Mouse (Mus musculus) heart, embryonic 12.5 days (tissue): ENCODE measurements at regions not wholly inside any gene's neighbourhood (a gene's known extent, or its start where the extent isn't known, plus 50 kb on each side); places are given as distances from the start of the nearest gene placed in this dataset.
"Not testable (repeated sequence)": the region's sequence is repeated elsewhere in the genome, so short reads cannot be mapped to it uniquely, and the experiment has no call there.

ENCODE experiments used
- ATAC-seq: fragments of 200-750 bp; cut with Nextera tagmentation; 2 replicates; pipeline ENCODE4 v1.8.0; 2017; ENCODE audit warnings: moderate TSS enrichment, moderate library complexity; ENCODE audit not compliant: insufficient number of reproducible peaks, low FRiP score
- H3K27ac ChIP-seq: fragments of 300-500 bp; sonication (generic); 2 replicates; pipeline ENCODE4 v1.5.1; 2016; ENCODE audit warnings: mild to moderate bottlenecking, moderate library complexity; ENCODE audit not compliant: poor library complexity, severe bottlenecking
- H3K27me3 ChIP-seq: fragments of 300-500 bp; sonication (generic); replicated peaks from 2 replicates; pipeline ENCODE4 v1.6.1; 2016; ENCODE audit warnings: mild to moderate bottlenecking, moderate library complexity
- H3K36me3 ChIP-seq: fragments of 300-500 bp; sonication (generic); 2 replicates; pipeline ENCODE4 v1.6.1; 2016; ENCODE audit warnings: mild to moderate bottlenecking, moderate library complexity
- H3K4me1 ChIP-seq: fragments of 300-500 bp; sonication (generic); replicated peaks from 2 replicates; pipeline ENCODE4 v1.6.1; 2016; ENCODE audit warnings: mild to moderate bottlenecking
- H3K4me2 ChIP-seq: fragments of 300-500 bp; sonication (generic); 2 replicates; pipeline ENCODE4 v1.6.1; 2016; ENCODE audit warnings: mild to moderate bottlenecking, moderate library complexity
- H3K4me3 ChIP-seq: fragments of 300-500 bp; sonication (generic); 2 replicates; pipeline ENCODE4 v1.5.1; 2016; ENCODE audit warnings: mild to moderate bottlenecking
- H3K9ac ChIP-seq: fragments of 300-500 bp; sonication (generic); 2 replicates; pipeline ENCODE4 v1.6.1; 2016; ENCODE audit warnings: mild to moderate bottlenecking, moderate library complexity
- H3K9me3 ChIP-seq: fragments of 300-500 bp; sonication (generic); replicated peaks from 2 replicates; pipeline ENCODE4 v1.6.1; 2016; ENCODE audit warnings: mild to moderate bottlenecking, moderate library complexity
- WGBS: fragments of 180-500 bp; shearing (Covaris S2); methylation state at CpG from one replicate; pipeline ENCODE4 v1.1.7; 2016; 5-methylcytosine and 5-hydroxymethylcytosine counted together

GRCm38 (mm10) chr13:3341416-3341815 lies 196.4 kb upstream of the Gdi2 start:
- no peak overlapping the region for H3K9ac ChIP-seq
- no peaks in the 10 kb centered on the region for H3K36me3 ChIP-seq
- WGBS, result 69% methylated on average over 3 of the region's 3 CpGs
- H3K4me2 ChIP-seq, result no peak overlapping the region
- H3K9me3 ChIP-seq, result peaks cover 38% of the 10 kb centered on the region
- H3K4me1 ChIP-seq, result no peaks in the 10 kb centered on the region
- no peaks in the 10 kb centered on the region for H3K27me3 ChIP-seq
- H3K4me3 ChIP-seq, result no peak overlapping the region
- H3K27ac ChIP-seq, result no peak overlapping the region
- ATAC-seq, result no peak

DNA sequence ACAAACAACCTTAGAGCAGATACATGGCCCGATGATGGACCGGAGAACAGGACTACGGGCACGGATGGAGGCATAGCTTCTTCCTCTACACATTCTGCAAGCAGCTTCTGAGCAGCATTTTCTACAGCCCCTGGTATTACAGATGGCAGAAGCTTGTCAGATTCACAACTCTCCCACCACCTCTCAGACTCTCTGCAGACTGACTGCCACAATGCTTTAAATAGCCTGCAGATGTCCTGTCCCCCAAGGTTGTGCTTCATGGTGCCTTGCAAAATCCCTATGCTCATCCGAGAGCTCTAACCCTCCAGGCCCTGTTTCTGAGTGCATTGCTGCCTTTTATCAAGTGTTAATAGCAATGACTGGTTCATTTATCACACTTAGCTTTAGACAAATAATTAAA lies 194.3 kb upstream of the Gdi2 start:
- H3K27ac ChIP-seq, result no peak overlapping the region
- no peak overlapping the region for H3K4me2 ChIP-seq
- no peak for ATAC-seq
- no peaks in the 10 kb centered on the region for H3K27me3 ChIP-seq
- WGBS, result 71% methylated on average over 5 of the region's 5 CpGs
- no peaks in the 10 kb centered on the region for H3K4me1 ChIP-seq
- H3K4me3 ChIP-seq, result no peak overlapping the region
- H3K9ac ChIP-seq, result no peak overlapping the region
- H3K36me3 ChIP-seq, result no peaks in the 10 kb centered on the region
- peaks cover 35% of the 10 kb centered on the region for H3K9me3 ChIP-seq

DNA sequence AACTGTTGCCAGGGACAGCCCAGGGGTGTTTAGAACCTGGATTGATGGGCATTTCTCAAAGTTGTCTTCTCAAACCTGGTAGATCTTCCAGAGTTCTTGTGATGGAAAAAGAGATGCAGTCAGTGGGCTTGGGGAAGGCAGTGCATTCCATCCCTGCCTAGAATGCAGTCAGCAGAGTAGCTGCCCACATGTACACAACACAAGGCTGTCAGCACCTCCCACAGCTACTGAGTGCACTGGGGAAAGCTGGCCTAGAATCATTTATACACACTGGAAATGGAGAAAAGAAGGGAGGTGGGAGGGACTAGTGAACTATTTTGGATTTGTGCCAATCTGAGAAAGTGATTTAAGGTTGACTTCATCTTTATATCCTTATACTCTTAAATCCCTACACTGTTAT lies 183.0 kb upstream of the Gdi2 start:
- H3K36me3 ChIP-seq, H3K4me2 ChIP-seq, H3K9me3 ChIP-seq, ATAC-seq, H3K27ac ChIP-seq, H3K9ac ChIP-seq, H3K4me3 ChIP-seq: not testable (repeated sequence)
- peaks cover 15% of the 10 kb centered on the region for H3K4me1 ChIP-seq
- H3K27me3 ChIP-seq, result peaks cover 27% of the 10 kb centered on the region

DNA sequence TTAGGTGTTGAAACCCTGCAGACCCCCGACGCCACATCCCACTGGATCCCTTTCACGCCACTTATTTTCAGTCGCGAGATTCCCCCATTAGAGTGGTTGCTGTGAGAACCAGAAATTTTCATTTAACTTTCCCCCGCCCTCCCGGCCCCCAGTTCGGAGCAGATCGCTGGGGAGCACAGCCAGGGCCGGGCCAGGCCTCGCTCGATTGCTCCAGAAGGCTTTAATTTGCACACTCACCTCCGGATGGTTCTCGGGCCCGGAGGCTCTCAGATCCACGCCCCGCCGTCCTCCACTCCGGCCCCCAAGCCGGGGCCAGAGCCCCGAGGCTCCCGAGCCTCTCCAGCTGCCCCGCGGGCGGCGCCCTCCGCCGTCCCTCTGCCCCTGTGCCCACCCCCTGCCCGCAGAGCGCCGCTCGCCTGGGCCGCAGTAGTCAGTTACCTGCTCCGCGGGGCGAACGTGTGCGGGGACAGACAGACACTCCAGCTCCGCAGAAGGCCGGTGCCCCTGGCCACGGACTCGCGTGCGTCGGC lies 179.7 kb upstream of the Gdi2 start:
- 2% methylated on average over 45 of the region's 45 CpGs for WGBS
- Histone ChIP-seq H3K36me3 (no peaks in the 10 kb centered on the region), H3K4me1 (peaks cover 17% of the 10 kb centered on the region), H3K4me3 (peak overlapping the region; percentile 64), H3K27ac (no peak overlapping the region), H3K9me3 (no peaks in the 10 kb centered on the region), H3K27me3 (peaks cover 34% of the 10 kb centered on the region), H3K4me2 (peak overlapping the region; percentile 97), H3K9ac (no peak overlapping the region)
- ATAC-seq, result peak; percentile 43; the same call in 1 of the 2 replicates

DNA sequence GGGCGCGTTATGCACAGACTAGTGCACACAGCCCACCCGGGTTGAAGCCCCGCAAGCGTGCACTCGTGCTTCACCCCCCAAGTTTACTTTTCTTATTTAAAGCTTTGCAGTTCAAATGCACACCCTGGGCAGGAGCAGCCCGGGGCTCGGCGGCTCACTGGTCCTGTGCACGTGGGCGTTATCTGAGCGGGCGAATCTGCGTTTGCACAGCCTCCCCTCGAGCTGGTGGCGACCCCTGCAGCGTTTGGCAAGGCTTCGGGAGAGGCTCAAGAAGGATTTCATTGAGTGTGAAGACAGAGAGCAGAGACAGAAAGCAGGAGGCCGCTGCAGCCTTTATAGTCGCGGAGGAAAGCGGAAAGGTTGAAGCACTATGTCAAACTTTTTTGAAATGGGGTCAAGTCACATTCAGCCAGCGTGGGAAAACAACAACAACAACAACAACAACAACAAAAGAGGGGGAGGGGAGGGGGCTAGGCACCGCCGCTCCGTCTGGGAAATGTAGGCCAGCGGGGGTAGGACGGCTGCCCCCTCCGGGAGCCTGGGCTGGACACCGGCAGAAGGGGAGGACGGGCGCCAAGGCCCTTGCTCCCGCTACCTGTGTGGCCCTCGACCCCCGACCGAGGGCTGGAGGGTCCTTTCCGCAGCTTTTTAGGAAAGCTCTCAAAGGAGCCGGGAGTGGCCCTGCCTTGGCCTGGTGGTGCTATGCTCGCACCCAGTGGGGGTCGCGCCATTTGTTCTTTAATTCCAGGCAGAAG lies 178.7 kb upstream of the Gdi2 start:
- peaks cover 17% of the 10 kb centered on the region for H3K4me1 ChIP-seq
- H3K4me3 ChIP-seq, result peak overlapping the region; percentile 64
- peak; percentile 38; the same call in 1 of the 2 replicates for ATAC-seq
- peak overlapping the region; percentile 97 for H3K4me2 ChIP-seq
- WGBS, result under 1% methylated on average over 41 of the region's 41 CpGs
- H3K27me3 ChIP-seq, result peaks cover 34% of the 10 kb centered on the region
- H3K9me3 ChIP-seq, result no peaks in the 10 kb centered on the region
- H3K36me3 ChIP-seq, result no peaks in the 10 kb centered on the region
- peak overlapping the region; percentile 21; the same call in 1 of the 2 replicates for H3K9ac ChIP-seq
- H3K27ac ChIP-seq, result no peak overlapping the region

DNA sequence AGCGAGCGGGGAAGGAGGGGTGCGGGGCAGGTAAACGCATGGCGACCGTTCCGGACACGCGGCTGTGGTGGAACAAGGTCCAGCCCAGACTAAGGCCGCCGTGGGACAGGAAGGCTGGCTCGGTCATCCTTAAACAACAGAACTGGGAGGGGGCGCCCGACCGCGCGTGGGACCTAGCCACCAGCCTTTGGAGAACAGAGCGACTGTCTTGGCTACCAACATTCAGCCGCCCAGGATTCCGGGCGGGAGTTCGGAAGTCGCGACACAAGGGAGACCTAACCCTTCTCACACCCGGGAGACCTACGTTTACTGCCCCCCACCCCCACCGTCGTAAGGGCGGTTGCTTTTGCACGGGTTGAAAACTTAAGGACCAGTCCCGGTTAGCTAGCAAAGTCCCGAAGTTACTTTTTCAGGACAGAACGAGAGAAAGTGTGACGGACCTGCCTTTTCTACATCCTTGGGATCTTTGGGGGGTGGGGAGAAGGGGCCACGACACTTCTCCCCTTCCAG lies 178.1 kb upstream of the Gdi2 start:
- under 1% methylated on average over 35 of the region's 35 CpGs for WGBS
- H3K9me3 ChIP-seq, H3K27ac ChIP-seq, H3K36me3 ChIP-seq: not testable (repeated sequence)
- peak overlapping the region; percentile 97 for H3K4me2 ChIP-seq
- H3K4me1 ChIP-seq, result peaks cover 17% of the 10 kb centered on the region
- H3K9ac ChIP-seq, result peak overlapping the region; percentile 21; the same call in 1 of the 2 replicates
- peak overlapping the region; percentile 64 for H3K4me3 ChIP-seq
- H3K27me3 ChIP-seq, result peaks cover 34% of the 10 kb centered on the region
- ATAC-seq, result 0 out of 2 replicates have a peak, but pooled peaks have one; percentile 17

GRCm38 (mm10) chr13:3360503-3361490 lies 177.1 kb upstream of the Gdi2 start:
- Histone ChIP-seq H3K4me3 (peak overlapping the region; percentile 64), H3K27me3 (peaks cover 31% of the 10 kb centered on the region), H3K36me3 (no peaks in the 10 kb centered on the region), H3K9me3 (no peaks in the 10 kb centered on the region), H3K27ac (no peak overlapping the region), H3K4me1 (peaks cover 17% of the 10 kb centered on the region), H3K4me2 (peak overlapping the region; percentile 97), H3K9ac (peak overlapping the region; percentile 57)
- peak; percentile 69; the same call in 1 of the 2 replicates for ATAC-seq
- WGBS, result 1% methylated on average over 82 of the region's 82 CpGs

- no peak for ATAC-seq
- Histone ChIP-seq H3K36me3 (no peaks in the 10 kb centered on the region), H3K4me3 (no peak overlapping the region), H3K4me1 (no peaks in the 10 kb centered on the region), H3K9ac (no peak overlapping the region), H3K27ac (no peak overlapping the region), H3K27me3 (no peaks in the 10 kb centered on the region), H3K4me2 (no peak overlapping the region), H3K9me3 (0 out of 2 replicates have a peak, but pooled peaks cover 3% of the 10 kb centered on the region)
- WGBS, result 62% methylated on average over 6 of the region's 6 CpGs
Measured at GRCm38 (mm10) chr13:3372701-3373100, 165.2 kb upstream of the Gdi2 start.

- not testable (repeated sequence) for H3K9ac ChIP-seq, H3K4me2 ChIP-seq, H3K9me3 ChIP-seq, H3K4me1 ChIP-seq, H3K36me3 ChIP-seq, H3K27ac ChIP-seq, H3K4me3 ChIP-seq, H3K27me3 ChIP-seq, ATAC-seq
- 37% methylated on average over 3 of the region's 3 CpGs for WGBS
Measured at GRCm38 (mm10) chr13:3373522-3374220, 164.2 kb upstream of the Gdi2 start.

GRCm38 (mm10) chr13:3374796-3375195 lies 163.1 kb upstream of the Gdi2 start:
- 96% methylated on average over 7 of the region's 7 CpGs for WGBS
- Histone ChIP-seq H3K36me3 (no peaks in the 10 kb centered on the region), H3K4me2 (no peak overlapping the region), H3K27ac (no peak overlapping the region), H3K4me1 (no peaks in the 10 kb centered on the region), H3K27me3 (no peaks in the 10 kb centered on the region), H3K9ac (no peak overlapping the region), H3K4me3 (no peak overlapping the region), H3K9me3 (peaks cover 8% of the 10 kb centered on the region; the same call in 1 of the 2 replicates)
- ATAC-seq, result no peak
